9 mouse cellular contexts compared by ENCODE assay signal in the genomic region with DNA sequence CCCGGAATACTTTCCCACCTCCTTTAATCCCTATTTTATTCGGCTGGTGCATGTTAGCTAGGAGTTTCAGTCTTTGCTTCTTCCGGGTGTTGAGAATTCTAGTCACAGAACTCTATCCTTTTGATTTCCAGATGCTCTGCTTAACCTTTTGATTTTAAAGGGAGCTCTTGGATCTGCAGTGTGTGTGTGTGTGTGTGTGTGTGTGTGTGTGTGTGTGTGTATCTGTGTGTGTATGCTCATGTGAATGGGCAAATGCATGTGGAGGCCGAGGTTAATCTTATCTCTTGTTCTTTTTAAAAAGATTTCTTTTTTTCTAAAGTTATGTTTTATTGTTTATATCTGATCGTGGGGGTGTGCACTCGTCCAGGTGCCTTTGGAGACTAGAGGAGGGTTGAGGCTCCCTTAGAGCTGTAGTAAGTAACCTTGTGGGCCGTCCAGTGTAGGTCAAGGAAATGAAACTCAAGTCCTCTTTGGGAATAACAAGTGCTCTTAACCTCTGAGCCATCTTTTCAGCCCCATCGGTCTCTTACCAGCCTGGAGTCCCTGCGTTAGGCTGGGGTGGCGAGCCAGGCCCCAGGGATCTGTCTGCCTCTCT.
A peak's percentile ranks its signal among the peaks of the same experiment; 100 is the strongest.
DNase-seq lines count a peak whose midpoint lies in the region; ATAC-seq lines count a peak whose summit lies in the region.
"Had no signal": no experiment of that assay in that cellular context is flagged by ENCODE, and none has a peak within 500 bp of the region (broad histone marks: within the 10 kb centered on the region; RNA-seq: fewer than 3 reads in every experiment).

No protein-coding gene starts in this region.

- DNase-seq in heart, postnatal 36 days = no peak
- no peak for DNase-seq in lung, postnatal 14 days
- DNase-seq in cerebellum, postnatal 4 days (ENCODE audit: low spot score in 2 of 2) = no peak
- DNase-seq: kidney, postnatal 25 days had no signal

- intact Hi-C loops in heart, postnatal 36 days (cut with DNase I) = no loop called here

- H3K4me1 ChIP-seq in heart, embryonic 12.5 days (replicated peaks) = 0 out of 2 replicates have a peak, but pooled peaks cover 3% of the 10 kb centered on the region
- H3K4me1 ChIP-seq in lung, embryonic 16.5 days (replicated peaks; ENCODE audit: control insufficient read depth, insufficient read depth, low read length) = no peaks in the 10 kb centered on the region
- H3K4me1 ChIP-seq in intestine, embryonic 16.5 days (ENCODE audit: control insufficient read depth, insufficient read depth, low read length) = peaks cover 3% of the 10 kb centered on the region; the same call in 1 of the 2 replicates

- H3K9me3 ChIP-seq in heart, embryonic 12.5 days (replicated peaks) = no peaks in the 10 kb centered on the region
- H3K9me3 ChIP-seq in lung, embryonic 16.5 days (ENCODE audit: control insufficient read depth, low read length) = no peaks in the 10 kb centered on the region
- no peaks in the 10 kb centered on the region for H3K9me3 ChIP-seq in intestine, embryonic 16.5 days (ENCODE audit: control insufficient read depth, low read length)

- peak overlapping the region; percentile 60 for H3K4me2 ChIP-seq in heart, embryonic 12.5 days
- peak overlapping the region; percentile 7; the same call in 1 of the 2 replicates for H3K4me2 ChIP-seq in lung, embryonic 16.5 days (ENCODE audit: low read depth, low read length)
- no peak overlapping the region for H3K4me2 ChIP-seq in intestine, embryonic 16.5 days (ENCODE audit: low read depth, low read length)

- H3K36me3 ChIP-seq in heart, embryonic 12.5 days = no peaks in the 10 kb centered on the region
- no peaks in the 10 kb centered on the region for H3K36me3 ChIP-seq in lung, embryonic 16.5 days (ENCODE audit: control insufficient read depth, insufficient read depth, low read length)
- no peaks in the 10 kb centered on the region for H3K36me3 ChIP-seq in intestine, embryonic 16.5 days (ENCODE audit: control insufficient read depth, insufficient read depth, low read length)

- peak overlapping the region; percentile 25 for H3K4me3 ChIP-seq in heart, embryonic 12.5 days
- H3K4me3 ChIP-seq in lung, embryonic 16.5 days (ENCODE audit: low read length) = no peak overlapping the region
- H3K4me3 ChIP-seq in intestine, embryonic 16.5 days (ENCODE audit: low read length) = no peak overlapping the region

- WGBS in heart, embryonic 12.5 days = 52% methylated on average over 10 of the region's 10 CpGs
- WGBS in lung, embryonic 16.5 days = 42% methylated on average over 10 of the region's 10 CpGs
- WGBS in intestine, embryonic 16.5 days = 54% methylated on average over 10 of the region's 10 CpGs

- H3K27me3 ChIP-seq in heart, embryonic 12.5 days (replicated peaks) = no peaks in the 10 kb centered on the region
- H3K27me3 ChIP-seq in lung, embryonic 16.5 days (ENCODE audit: control insufficient read depth, insufficient read depth, low read depth, low read length) = no peaks in the 10 kb centered on the region
- H3K27me3 ChIP-seq in intestine, embryonic 16.5 days (replicated peaks; ENCODE audit: control insufficient read depth, insufficient read depth, low read length) = no peaks in the 10 kb centered on the region

- H3K27ac ChIP-seq in heart, embryonic 12.5 days (ENCODE audit: poor library complexity, severe bottlenecking) = no peak overlapping the region
- no peak overlapping the region for H3K27ac ChIP-seq in lung, embryonic 16.5 days (ENCODE audit: low read length)
- peak overlapping the region; percentile 30; the same call in 1 of the 2 replicates for H3K27ac ChIP-seq in intestine, embryonic 16.5 days (ENCODE audit: low read length)

- no peak for ATAC-seq in heart, embryonic 12.5 days (ENCODE audit: insufficient number of reproducible peaks, low FRiP score)
- ATAC-seq in lung, embryonic 16.5 days (ENCODE audit: low read depth) = no peak
- peak; percentile 69 for ATAC-seq in intestine, embryonic 16.5 days
- no peak for ATAC-seq in inflammation-experienced regulatory T-cells, adult 6 months
- ATAC-seq in erythroblast, adult 5-6 weeks (replicated peaks; ENCODE audit: low FRiP score, poor library complexity, severe bottlenecking) = no peak

- no peak overlapping the region for H3K9ac ChIP-seq in heart, embryonic 12.5 days
- H3K9ac ChIP-seq in lung, embryonic 16.5 days (ENCODE audit: low read length) = no peak overlapping the region
- H3K9ac ChIP-seq in intestine, embryonic 16.5 days (ENCODE audit: low read depth, low read length) = no peak overlapping the region
